ENCODE assay signal across 22 mouse cellular contexts in the genomic region with DNA sequence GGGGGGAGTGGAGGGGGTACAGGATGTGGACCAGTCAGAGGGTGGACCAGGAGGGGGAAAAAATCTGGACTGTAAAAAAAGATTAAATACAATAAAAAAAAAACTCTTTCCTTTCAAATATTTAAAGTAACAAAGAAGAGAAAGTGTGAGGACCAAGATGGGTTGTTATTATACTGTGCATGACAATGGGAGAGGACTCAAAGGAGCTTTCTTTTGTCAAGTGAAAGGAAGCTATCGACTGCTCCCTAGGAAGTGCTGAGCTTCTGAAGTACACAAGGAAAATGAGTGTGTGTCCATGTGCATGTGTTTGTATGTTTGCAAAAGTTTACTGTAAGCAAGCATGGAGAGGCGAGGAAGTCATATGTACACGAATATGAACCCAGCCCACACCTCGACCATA.
"Had no signal": no experiment of that assay in that cellular context is flagged by ENCODE, and none has a peak within 500 bp of the region (broad histone marks: within the 10 kb centered on the region; RNA-seq: fewer than 3 reads in every experiment).

No protein-coding gene starts in this region.

- H3K4me1 ChIP-seq: heart, embryonic 15.5 days; hindbrain, embryonic 15.5 days; limb, embryonic 12.5 days had no signal

- H3K9ac ChIP-seq: heart, embryonic 13.5 days; heart, embryonic 15.5 days; hindbrain, embryonic 13.5 days; hindbrain, embryonic 15.5 days; limb, embryonic 12.5 days had no signal

- H3K4me3 ChIP-seq: gastrocnemius, adult 2 months; heart, adult 2 months; heart, embryonic 13.5 days; heart, embryonic 15.5 days; hindbrain, embryonic 13.5 days; hindbrain, embryonic 15.5 days; layer of hippocampus, adult 2 months; left cerebral cortex, adult 2 months; limb, embryonic 10.5 days; limb, embryonic 12.5 days had no signal

- H3K36me3 ChIP-seq: heart, embryonic 13.5 days; heart, embryonic 15.5 days; hindbrain, embryonic 13.5 days; hindbrain, embryonic 15.5 days; limb, embryonic 10.5 days; limb, embryonic 12.5 days had no signal

- H3K27me3 ChIP-seq: heart, embryonic 13.5 days; heart, embryonic 15.5 days; hindbrain, embryonic 13.5 days; hindbrain, embryonic 15.5 days; limb, embryonic 12.5 days had no signal

- H3K9me3 ChIP-seq: heart, embryonic 13.5 days; heart, embryonic 15.5 days; hindbrain, embryonic 13.5 days; hindbrain, embryonic 15.5 days; limb, embryonic 10.5 days; limb, embryonic 12.5 days had no signal

- H3K4me2 ChIP-seq: heart, embryonic 11.5 days; heart, embryonic 13.5 days; heart, embryonic 15.5 days; hindbrain, embryonic 13.5 days; hindbrain, embryonic 15.5 days; limb, embryonic 12.5 days had no signal

- ATAC-seq: hindbrain, postnatal 0 days; intestine, embryonic 16.5 days had no signal

- DNase-seq: gastrocnemius, adult 2 months; gastrocnemius, postnatal 10 days; gastrocnemius, postnatal 25 days; heart, adult 11 months; heart, adult 2 months; heart, postnatal 14 days; heart, postnatal 36 days; kidney, adult 11 months; kidney, adult 8-10 months; kidney, postnatal 10 days; kidney, postnatal 4 days had no signal

- H3K27ac ChIP-seq: gastrocnemius, adult 2 months; heart, adult 2 months; heart, embryonic 13.5 days; heart, embryonic 15.5 days; hindbrain, embryonic 13.5 days; hindbrain, embryonic 15.5 days; hindbrain, postnatal 0 days; layer of hippocampus, adult 2 months; left cerebral cortex, adult 2 months; limb, embryonic 10.5 days; limb, embryonic 12.5 days had no signal
